Mouse (Mus musculus) embryonic facial prominence, embryonic 10.5 days (tissue): ENCODE results near the gene Kdelr1. TPM values are rescaled to one million over a fixed set of nuclear protein-coding genes. Genes with fewer than 3 reads are reported as not detected.

ENCODE experiments used
- DNase-seq: peaks from one replicate; pipeline ENCODE4 v3.0.0-alpha.2; 2017; ENCODE audit warnings: low spot score
- H3K27ac ChIP-seq: fragments of 300-500 bp; sonication (generic); replicated peaks from 2 replicates; pipeline ENCODE4 v1.5.1; 2016; ENCODE audit warnings: mild to moderate bottlenecking
- H3K27me3 ChIP-seq: fragments of 300-500 bp; sonication (generic); replicated peaks from 2 replicates; pipeline ENCODE4 v1.6.1; 2016; ENCODE audit warnings: low read depth, mild to moderate bottlenecking; ENCODE audit not compliant: poor library complexity, severe bottlenecking
- H3K36me3 ChIP-seq: fragments of 300-500 bp; sonication (generic); replicated peaks from 2 replicates; pipeline ENCODE4 v1.6.1; 2016; ENCODE audit warnings: mild to moderate bottlenecking, moderate library complexity
- H3K4me1 ChIP-seq: fragments of 300-500 bp; sonication (generic); 2 replicates; pipeline ENCODE4 v1.6.1; 2016
- H3K4me3 ChIP-seq: fragments of 300-500 bp; sonication (generic); 2 replicates; pipeline ENCODE4 v1.5.1; 2016; ENCODE audit warnings: mild to moderate bottlenecking, moderate library complexity
- H3K9me3 ChIP-seq: fragments of 300-500 bp; sonication (generic); 2 replicates; pipeline ENCODE4 v1.6.1; 2016; ENCODE audit warnings: mild to moderate bottlenecking
- WGBS: fragments of 180-500 bp; shearing (Covaris S2); methylation state at CpG from one replicate; pipeline ENCODE4 v1.1.7; 2016; 5-methylcytosine and 5-hydroxymethylcytosine counted together
- polyA plus RNA-seq: library from polyadenylated mRNA; unstranded; fragments of >200 nt; fragmentation: Nextera tagmentation; extraction: Ambion mirVana; gene quantifications from 2 replicates; pipeline ENCODE4 v1.2.1, GENCODE M21; 2016

Gene Kdelr1
- polyA plus RNA-seq, 1 experiment from 2014 or later = 36.6 TPM

DNA sequence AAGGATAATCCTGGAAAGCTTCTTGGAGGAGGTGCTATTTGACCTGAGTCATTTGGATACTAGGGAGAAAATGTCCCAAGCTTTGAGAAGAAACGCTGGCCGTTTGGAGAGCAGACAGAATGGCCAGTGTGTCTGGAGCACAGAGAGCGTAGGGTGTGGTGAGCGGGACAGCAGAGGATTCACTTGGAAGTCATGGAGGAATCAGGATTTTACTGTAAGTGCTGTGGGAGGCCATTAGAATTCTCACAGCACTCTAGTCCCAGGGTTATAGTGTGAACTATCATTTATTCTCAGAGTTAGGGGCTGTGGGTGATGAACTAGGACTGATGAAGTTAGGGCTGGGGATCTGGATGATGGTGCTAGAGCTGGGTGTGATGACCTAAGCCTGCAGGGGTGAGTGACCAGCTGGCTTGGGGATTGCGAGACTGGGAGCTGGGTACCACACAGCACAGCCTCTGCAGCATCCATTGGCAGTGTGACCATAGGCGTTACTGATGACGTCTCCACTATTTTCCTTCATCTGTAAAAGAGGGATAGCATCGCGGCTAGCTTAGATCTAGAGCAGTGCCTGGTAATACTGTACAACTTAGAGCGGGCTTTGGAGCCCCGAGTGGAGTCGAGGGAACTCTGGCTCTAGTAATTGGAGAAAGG lies 49.5 kb downstream of the Kdelr1 start:
- Histone ChIP-seq H3K9me3 (peaks cover 6% of the 10 kb centered on the region; the same call in 1 of the 2 replicates), H3K27ac (peak overlapping the region; percentile 83), H3K4me3 (no peak overlapping the region; the same call in 1 of the 2 replicates), H3K4me1 (peaks cover 54% of the 10 kb centered on the region), H3K36me3 (no peaks in the 10 kb centered on the region; the same call in 1 of the 2 replicates), H3K27me3 (peaks cover 18% of the 10 kb centered on the region)
- WGBS = 79% methylated on average over 12 of the region's 12 CpGs
- DNase-seq = no peak

DNA sequence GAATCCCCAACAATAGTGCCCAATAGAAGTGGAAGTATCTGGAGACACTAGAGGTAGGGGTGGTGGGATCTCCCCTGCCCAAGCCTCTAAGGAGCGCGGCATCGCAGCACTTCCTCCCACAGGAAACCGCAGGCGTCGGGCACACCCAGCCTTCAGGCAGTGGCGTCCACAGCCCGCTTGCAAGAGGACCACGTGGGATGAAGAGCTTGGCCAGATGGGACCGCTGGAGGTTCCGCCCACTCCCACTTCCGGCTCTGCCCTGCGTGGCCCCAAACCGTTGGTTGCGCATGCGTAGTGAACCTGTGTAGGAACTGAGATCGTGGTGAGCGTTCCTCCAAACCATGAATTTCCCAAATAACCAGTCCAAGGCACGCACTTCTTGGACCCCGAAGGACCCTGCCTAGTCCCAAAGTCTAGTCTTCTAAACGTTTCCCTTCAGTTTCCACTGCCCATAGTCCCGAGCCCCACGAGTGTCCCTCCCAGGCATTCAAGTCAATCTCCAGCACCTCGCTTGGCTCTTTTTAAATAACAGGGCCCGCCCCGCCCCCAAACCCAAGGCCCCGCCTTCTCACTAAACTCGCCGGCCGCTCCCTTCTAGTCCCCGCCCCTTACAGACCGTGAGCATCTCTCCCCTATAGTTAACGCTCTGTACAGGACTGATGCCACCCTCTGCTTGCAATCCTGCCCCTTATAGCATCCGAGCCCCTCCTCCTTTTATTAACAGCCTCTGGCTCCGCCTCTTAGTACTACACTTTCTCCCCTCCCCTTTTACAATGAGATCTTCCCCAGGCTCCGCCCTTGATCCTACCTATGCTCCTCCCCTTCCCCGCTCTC lies 50.6 kb downstream of the Kdelr1 start:
- under 1% methylated on average over 37 of the region's 37 CpGs for WGBS
- peak overlapping the region; percentile 83 for H3K27ac ChIP-seq

DNA sequence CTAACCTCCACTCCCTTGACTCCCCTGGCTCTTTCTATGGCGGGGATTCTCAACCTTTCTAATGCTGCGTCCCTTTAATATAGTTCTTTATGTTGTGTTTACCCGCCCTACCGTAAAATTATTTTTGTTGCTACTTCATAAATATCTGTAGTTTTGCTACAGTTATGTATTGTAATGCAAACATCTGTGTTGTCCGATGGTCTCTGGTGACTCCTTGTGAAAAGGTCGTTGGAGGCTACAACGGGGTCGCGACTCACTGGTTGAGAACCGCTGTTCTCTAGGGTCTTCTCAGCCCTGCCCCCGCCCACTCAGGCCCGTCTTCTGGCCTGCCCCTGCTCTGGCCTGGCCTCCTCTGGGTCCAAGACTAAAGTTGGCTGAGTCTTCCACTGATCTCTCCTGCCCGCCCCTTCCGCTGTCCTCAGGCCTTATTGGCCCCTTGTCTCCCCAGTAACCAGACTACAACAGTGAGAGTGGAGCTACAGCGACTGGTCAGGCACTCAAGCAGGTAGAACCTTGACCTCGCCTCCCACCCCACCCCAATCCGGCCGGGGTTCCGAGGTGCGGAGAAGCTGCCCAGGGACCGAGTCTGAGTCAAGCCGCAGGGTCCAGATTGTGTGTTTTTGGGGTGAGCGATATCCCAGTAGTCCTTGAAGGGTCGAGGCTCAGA lies 51.3 kb downstream of the Kdelr1 start, which contains the start of gene Ccdc114:
Gene Ccdc114 (plus strand): TSS at position 311 of the 667 bp plus-strand sequence.
- Histone ChIP-seq H3K27ac (peak within 1 kb of the TSS; percentile 83), H3K27me3 (peaks cover 37% of the 10 kb centered on the region), H3K4me1 (peaks cover 47% of the 10 kb centered on the region), H3K9me3 (peaks cover 6% of the 10 kb centered on the region; the same call in 1 of the 2 replicates), H3K36me3 (no peaks in the 10 kb centered on the region; the same call in 1 of the 2 replicates), H3K4me3 (peak within 1 kb of the TSS; percentile 60)
- peak; percentile 73 for DNase-seq
- WGBS = 3% methylated on average over 24 of the region's 24 CpGs

More for the DNA sequence above, 50.6 kb downstream of the Kdelr1 start:
- peak; percentile 95 for DNase-seq
- H3K9me3 ChIP-seq = peaks cover 6% of the 10 kb centered on the region; the same call in 1 of the 2 replicates
- peak overlapping the region; percentile 60 for H3K4me3 ChIP-seq
- peaks cover 44% of the 10 kb centered on the region for H3K4me1 ChIP-seq
- peaks cover 29% of the 10 kb centered on the region for H3K27me3 ChIP-seq
- no peaks in the 10 kb centered on the region; the same call in 1 of the 2 replicates for H3K36me3 ChIP-seq

DNA sequence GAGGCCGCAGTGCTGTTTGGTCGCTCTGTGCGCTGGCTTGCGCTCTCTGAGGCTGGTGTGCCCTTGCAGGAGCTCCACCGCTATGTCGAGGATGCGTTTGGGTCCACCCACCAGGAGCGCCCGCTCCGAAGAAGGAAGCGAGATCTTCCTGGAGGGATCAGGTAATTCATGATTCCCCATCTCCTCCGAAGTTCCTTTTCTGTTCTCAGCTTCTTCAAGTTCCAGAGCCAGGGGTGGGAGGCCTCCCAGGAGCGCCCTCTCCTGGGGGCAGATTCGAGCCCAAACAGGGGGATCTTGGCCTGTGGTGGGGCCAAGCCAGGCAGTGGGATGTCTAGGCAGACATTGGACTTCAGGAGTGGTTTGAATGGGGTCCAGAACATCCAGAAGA lies 51.9 kb downstream of the Kdelr1 start:
- no peaks in the 10 kb centered on the region; the same call in 1 of the 2 replicates for H3K36me3 ChIP-seq
- peaks cover 51% of the 10 kb centered on the region for H3K4me1 ChIP-seq
- DNase-seq = peak; percentile 56
- peaks cover 42% of the 10 kb centered on the region for H3K27me3 ChIP-seq
- H3K27ac ChIP-seq = peak overlapping the region; percentile 83
- H3K4me3 ChIP-seq = peak overlapping the region; percentile 60
- 10% methylated on average over 14 of the region's 14 CpGs for WGBS
- peaks cover 6% of the 10 kb centered on the region; the same call in 1 of the 2 replicates for H3K9me3 ChIP-seq

DNA sequence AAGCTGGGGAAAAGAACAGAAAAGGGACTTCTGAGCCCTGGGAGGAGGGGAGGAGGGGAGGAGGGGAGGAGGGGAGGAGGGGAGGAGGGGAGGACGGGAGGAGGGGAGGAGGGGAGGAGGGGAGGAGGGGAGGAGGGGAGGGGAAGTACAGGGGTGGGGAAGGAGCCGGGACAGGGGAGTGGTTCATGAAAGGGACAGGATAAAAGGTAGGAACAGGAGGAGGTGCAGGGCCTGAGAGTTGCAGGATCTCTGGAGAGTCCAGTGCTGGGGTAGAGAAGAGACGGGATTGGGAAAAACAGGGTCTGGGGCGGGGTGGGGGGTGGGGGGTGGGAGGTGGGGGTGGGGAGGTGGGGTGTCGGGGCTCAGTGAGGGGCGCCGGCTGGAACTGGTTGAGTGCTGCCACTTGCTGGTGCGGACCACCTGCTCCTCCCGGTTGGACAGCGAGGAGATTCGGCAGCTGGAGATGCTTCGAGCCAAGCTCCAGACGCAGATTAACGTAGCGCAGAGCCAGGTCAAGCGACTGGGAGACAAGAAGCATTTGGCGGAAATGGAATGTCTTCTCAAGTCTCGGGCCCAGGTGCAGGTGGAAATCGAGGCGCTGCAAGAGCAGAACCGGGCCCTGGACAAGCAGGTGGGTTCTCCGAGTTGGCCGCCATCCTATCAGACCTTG lies 56.2 kb downstream of the Kdelr1 start:
- WGBS = 11% methylated on average over 22 of the region's 23 CpGs
- Histone ChIP-seq H3K9me3 (peaks cover 15% of the 10 kb centered on the region; the same call in 1 of the 2 replicates), H3K27ac (no peak overlapping the region), H3K27me3 (peaks cover 28% of the 10 kb centered on the region), H3K4me3 (peak overlapping the region; percentile 29; the same call in 1 of the 2 replicates), H3K36me3 (peaks cover 8% of the 10 kb centered on the region; the same call in 1 of the 2 replicates), H3K4me1 (peaks cover 16% of the 10 kb centered on the region)
- no peak for DNase-seq

DNA sequence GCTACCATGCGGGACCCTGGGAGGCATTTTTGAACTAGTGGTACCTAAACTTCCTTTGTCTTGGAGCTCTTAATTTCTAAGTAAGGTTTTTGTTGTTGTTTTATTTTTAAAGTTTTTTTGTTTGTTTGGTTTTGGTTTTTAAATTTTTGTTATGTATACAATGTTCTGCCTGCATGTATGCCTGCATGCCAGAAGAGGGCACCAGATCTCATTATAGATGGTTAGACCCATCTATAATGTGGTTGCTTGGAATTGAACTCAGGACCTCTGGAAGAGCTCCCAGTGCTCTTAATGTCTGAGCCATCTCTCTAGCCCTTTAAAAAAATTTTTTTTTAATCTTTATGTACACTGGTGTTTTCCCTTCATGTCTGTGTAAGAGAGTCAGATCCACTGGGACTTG lies 57.1 kb downstream of the Kdelr1 start:
- Histone ChIP-seq H3K27ac (no peak overlapping the region), H3K27me3 (peaks cover 28% of the 10 kb centered on the region), H3K4me3 (no peak overlapping the region), H3K4me1 (peaks cover 7% of the 10 kb centered on the region), H3K36me3 (peaks cover 8% of the 10 kb centered on the region; the same call in 1 of the 2 replicates), H3K9me3 (peaks cover 15% of the 10 kb centered on the region; the same call in 1 of the 2 replicates)
- WGBS = 83% methylated on average over 1 of the region's 1 CpGs
- DNase-seq = no peak

Other genes with a start within 250 kb of the Kdelr1 start
- gene Rasip1, start 245.3 kb upstream of the Kdelr1 start, polyA plus RNA-seq = 6.5 and 6.8 TPM in 2 replicates
- gene Mamstr, start 232.8 kb upstream of the Kdelr1 start, polyA plus RNA-seq = 1.3 and 3.1 TPM in 2 replicates
- gene Fut2, start 206.4 kb upstream of the Kdelr1 start, polyA plus RNA-seq = 0.07 and 0.16 TPM in 2 replicates
- gene Ntn5, start 188.8 kb upstream of the Kdelr1 start, polyA plus RNA-seq = 0.28 and 0.42 TPM in 2 replicates
- gene Sec1, start 178.4 kb upstream of the Kdelr1 start, polyA plus RNA-seq = 0.55 and 0.64 TPM in 2 replicates
- 8.5 and 9.1 TPM in 2 replicates for gene Car11, start 172.9 kb upstream of the Kdelr1 start, polyA plus RNA-seq
- gene Dbp, start 167.7 kb upstream of the Kdelr1 start, polyA plus RNA-seq = 3.6 and 4.3 TPM in 2 replicates
- 1,168 and 1,206 TPM in 2 replicates for gene Rpl18, start 157.3 kb upstream of the Kdelr1 start, polyA plus RNA-seq
- gene Sphk2, start 154.8 kb upstream of the Kdelr1 start, polyA plus RNA-seq = 41.5 and 42.1 TPM in 2 replicates
- gene Fam83e, start 151.6 kb upstream of the Kdelr1 start, polyA plus RNA-seq = 1.8 and 2.2 TPM in 2 replicates
- 0.22 TPM in 1 of 2 replicates, not detected in the other for gene Spaca4, start 147.0 kb upstream of the Kdelr1 start, polyA plus RNA-seq
- 2.1 and 3.0 TPM in 2 replicates for gene Lmtk3, start 89.0 kb upstream of the Kdelr1 start, polyA plus RNA-seq
- gene Sult2b1, start 88.1 kb upstream of the Kdelr1 start, polyA plus RNA-seq = 1.6 and 1.7 TPM in 2 replicates
- 157 and 161 TPM in 2 replicates for gene Cyth2, start 58.2 kb upstream of the Kdelr1 start, polyA plus RNA-seq
- 0.88 and 1.5 TPM in 2 replicates for gene Kcnj14, start 48.0 kb upstream of the Kdelr1 start, polyA plus RNA-seq
- 127 and 132 TPM in 2 replicates for gene Grwd1, start 41.8 kb upstream of the Kdelr1 start, polyA plus RNA-seq
- 0.09 and 0.20 TPM in 2 replicates for gene Grin2d, start 5.6 kb downstream of the Kdelr1 start, polyA plus RNA-seq
- gene Syngr4, start 23.9 kb downstream of the Kdelr1 start, polyA plus RNA-seq = 1.2 and 1.3 TPM in 2 replicates
- gene Tmem143, start 24.2 kb downstream of the Kdelr1 start, polyA plus RNA-seq = 4.5 and 5.5 TPM in 2 replicates
- 9.9 and 15.6 TPM in 2 replicates for gene Emp3, start 48.6 kb downstream of the Kdelr1 start, polyA plus RNA-seq
- 4.6 and 6.8 TPM in 2 replicates for gene Ccdc114, start 51.3 kb downstream of the Kdelr1 start, polyA plus RNA-seq
- 0.10 TPM in 1 of 2 replicates, not detected in the other for gene Abcc6, start 157.5 kb downstream of the Kdelr1 start, polyA plus RNA-seq
- 26.8 and 30.6 TPM in 2 replicates for gene Nomo1, start 160.9 kb downstream of the Kdelr1 start, polyA plus RNA-seq
- gene Kcnj11, start 228.0 kb downstream of the Kdelr1 start, polyA plus RNA-seq = 0.09 and 0.13 TPM in 2 replicates